Mouse (Mus musculus) lung, adult 2 months (tissue): ENCODE results near the gene Cyth4. TPM values are rescaled to one million over a fixed set of nuclear protein-coding genes. Genes with fewer than 3 reads are reported as not detected.
A peak's percentile ranks its signal among the peaks of the same experiment; 100 is the strongest.

Source experiments
- DNase-seq: peaks from one replicate; pipeline ENCODE4 v3.0.0; 2022
- H3K4me1 ChIP-seq: fragments of 200-500 bp; 2 replicates; pipeline ENCODE4 v1.6.1; 2011; ENCODE audit warnings: low read length; ENCODE audit not compliant: control insufficient read depth, insufficient read depth
- H3K4me3 ChIP-seq: fragments of 200-500 bp; replicated peaks from 2 replicates; pipeline ENCODE3; 2011; ENCODE audit warnings: low read depth, mild to moderate bottlenecking, control low read depth, low read length; ENCODE audit errors: extremely low read depth
- CTCF ChIP-seq: fragments of 200-500 bp; IDR thresholded peaks from 2 replicates; pipeline ENCODE4 v1.5.1; 2011; ENCODE audit warnings: mild to moderate bottlenecking, low read length, control low read depth; ENCODE audit not compliant: insufficient read depth
- POLR2A ChIP-seq: fragments of 200-500 bp; IDR thresholded peaks from 2 replicates; pipeline ENCODE4 v1.6.1; 2011; ENCODE audit warnings: low read depth, mild to moderate bottlenecking, control low read depth, low read length, borderline replicate concordance; ENCODE audit errors: extremely low read depth
- WGBS: fragments of 180-500 bp; shearing (Covaris S2); methylation state at CpG from one replicate; pipeline ENCODE4 v1.1.7; 2018; 5-methylcytosine and 5-hydroxymethylcytosine counted together
- polyA plus RNA-seq: library from polyadenylated mRNA; depleted of rRNA; stranded (reverse); fragments of >200 nt; gene quantifications from 2 replicates; pipeline ENCODE4 v1.2.3, GENCODE M21; 2012

Cyth4 gene
- polyA plus RNA-seq, 1 experiment = 42.8 TPM

GRCm38 (mm10) chr15:78583352-78583751, 13.5 kb upstream of the Cyth4 start:
- Histone ChIP-seq H3K4me3 (no peak overlapping the region), H3K4me1 (0 out of 2 replicates have a peak, but pooled peaks cover 2% of the 10 kb centered on the region)
- 37% methylated on average over 11 of the region's 11 CpGs for WGBS
- no peak for DNase-seq
- TF ChIP-seq CTCF (no peak), POLR2A (no peak)

GRCm38 (mm10) chr15:78585404-78585803, 11.4 kb upstream of the Cyth4 start:
- no peak for DNase-seq
- H3K4me1 ChIP-seq = no peaks in the 10 kb centered on the region
- WGBS = 87% methylated on average over 7 of the region's 7 CpGs
- TF ChIP-seq CTCF (no peak), POLR2A (no peak)
- no peak overlapping the region for H3K4me3 ChIP-seq

GRCm38 (mm10) chr15:78587050-78587994, 9.5 kb upstream of the Cyth4 start:
- peak; percentile 83 for DNase-seq
- WGBS = 51% methylated on average over 18 of the region's 18 CpGs
- TF ChIP-seq POLR2A (no peak), CTCF (peak; percentile 91)

GRCm38 (mm10) chr15:78588049-78588448, 8.8 kb upstream of the Cyth4 start:
- DNase-seq = no peak

More at GRCm38 (mm10) chr15:78587050-78587994, 9.5 kb upstream of the Cyth4 start:
- Histone ChIP-seq H3K4me1 (no peaks in the 10 kb centered on the region), H3K4me3 (no peak overlapping the region)

GRCm38 (mm10) chr15:78588900-78589299, 7.9 kb upstream of the Cyth4 start:
- TF ChIP-seq CTCF (no peak), POLR2A (no peak)
- DNase-seq = no peak
- no peak overlapping the region for H3K4me3 ChIP-seq
- no peaks in the 10 kb centered on the region for H3K4me1 ChIP-seq
- 63% methylated on average over 4 of the region's 4 CpGs for WGBS

More at GRCm38 (mm10) chr15:78588049-78588448, 8.8 kb upstream of the Cyth4 start:
- H3K4me3 ChIP-seq = no peak overlapping the region
- no peak for TF ChIP-seq POLR2A
- no peak for TF ChIP-seq CTCF
- WGBS = 84% methylated on average over 4 of the region's 4 CpGs
- H3K4me1 ChIP-seq = no peaks in the 10 kb centered on the region

GRCm38 (mm10) chr15:78589936-78590335, 6.9 kb upstream of the Cyth4 start:
- TF ChIP-seq CTCF (no peak), POLR2A (no peak)
- H3K4me3 ChIP-seq = no peak overlapping the region
- H3K4me1 ChIP-seq = no peaks in the 10 kb centered on the region
- 63% methylated on average over 6 of the region's 6 CpGs for WGBS
- DNase-seq = no peak

- DNase-seq = no peak
- Histone ChIP-seq H3K4me1 (no peaks in the 10 kb centered on the region), H3K4me3 (no peak overlapping the region)
- WGBS = 78% methylated on average over 6 of the region's 6 CpGs
- TF ChIP-seq POLR2A = no peak
- TF ChIP-seq CTCF = no peak
These were observed 6.1 kb upstream of the Cyth4 start for GRCm38 (mm10) chr15:78590785-78591184.

- no peak for DNase-seq
- WGBS = 51% methylated on average over 15 of the region's 15 CpGs
- Histone ChIP-seq H3K4me3 (no peak overlapping the region), H3K4me1 (peaks cover under 1% of the 10 kb centered on the region; the same call in 1 of the 2 replicates)
- TF ChIP-seq POLR2A (no peak), CTCF (no peak)
These were observed 5.0 kb upstream of the Cyth4 start for GRCm38 (mm10) chr15:78591680-78592451.

GRCm38 (mm10) chr15:78592452-78592968, 4.3 kb upstream of the Cyth4 start:
- WGBS = 77% methylated on average over 14 of the region's 14 CpGs
- no peak for TF ChIP-seq CTCF
- no peak overlapping the region for H3K4me3 ChIP-seq
- no peak for DNase-seq
- H3K4me1 ChIP-seq = peaks cover 2% of the 10 kb centered on the region; the same call in 1 of the 2 replicates
